Mouse (Mus musculus) erythroblast, embryonic 14.5 days (primary cell): Measurements from ENCODE around the gene Rasa3.

Experiments used
- GATA1 ChIP-seq: IDR thresholded peaks from 2 replicates; pipeline ENCODE4 v1.6.1; 2012; ENCODE audit warnings: low read length, inconsistent platforms, mixed read lengths
- TAL1 ChIP-seq: IDR thresholded peaks from 3 replicates; pipeline ENCODE4 v1.6.1; 2012; ENCODE audit warnings: low read length, inconsistent platforms, mixed read lengths

- TF ChIP-seq TAL1 (no peak), GATA1 (no peak)
These were observed 11.9 kb upstream of the Rasa3 start for GRCm38 (mm10) chr8:13689331-13689730.
